Mouse (Mus musculus): ENCODE data around the gene Pcsk5. TPM values are rescaled to one million over a fixed set of nuclear protein-coding genes. Genes with fewer than 3 reads are reported as not detected.

The Pcsk5 gene
- polyA plus RNA-seq, 1 experiment from 2014 or later = 10.0 TPM

DNA sequence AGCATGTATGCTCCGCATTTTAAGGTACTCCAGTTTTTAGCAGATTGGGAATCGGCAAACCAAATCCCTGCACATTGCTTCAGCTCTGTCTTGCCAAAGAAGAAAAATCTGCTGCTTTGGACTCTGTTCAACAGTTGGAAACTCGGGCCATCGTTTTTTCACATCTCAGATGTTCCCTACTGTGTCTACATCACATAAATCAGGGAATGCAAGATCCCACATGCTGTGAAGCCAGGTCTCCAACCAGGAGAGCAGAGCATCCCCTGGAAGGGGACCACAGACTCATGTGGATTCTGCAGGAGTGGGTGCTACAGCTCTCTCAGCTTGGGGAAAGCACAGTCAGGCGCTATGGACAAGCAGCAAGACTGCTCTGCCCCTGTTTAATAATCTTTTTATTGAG lies 18.4 kb downstream of the Pcsk5 start:
- Histone ChIP-seq H3K9ac (ENCODE audit: low read length) (no peak overlapping the region), H3K27ac (ENCODE audit: low read length) (no peak overlapping the region), H3K9me3 (replicated peaks; ENCODE audit: control insufficient read depth, low read length) (no peaks in the 10 kb centered on the region), H3K4me2 (ENCODE audit: low read depth, low read length) (no peak overlapping the region), H3K4me1 (ENCODE audit: control insufficient read depth, insufficient read depth, low read length) (no peaks in the 10 kb centered on the region), H3K36me3 (ENCODE audit: control insufficient read depth, insufficient read depth) (no peaks in the 10 kb centered on the region), H3K4me3 (ENCODE audit: low read length) (no peak overlapping the region), H3K27me3 (ENCODE audit: control insufficient read depth, insufficient read depth, low read length) (no peaks in the 10 kb centered on the region)
- ATAC-seq (replicated peaks; ENCODE audit: extremely low read depth, insufficient read depth, low FRiP score) = no peak
- 74% methylated on average over 5 of the region's 5 CpGs for WGBS

DNA sequence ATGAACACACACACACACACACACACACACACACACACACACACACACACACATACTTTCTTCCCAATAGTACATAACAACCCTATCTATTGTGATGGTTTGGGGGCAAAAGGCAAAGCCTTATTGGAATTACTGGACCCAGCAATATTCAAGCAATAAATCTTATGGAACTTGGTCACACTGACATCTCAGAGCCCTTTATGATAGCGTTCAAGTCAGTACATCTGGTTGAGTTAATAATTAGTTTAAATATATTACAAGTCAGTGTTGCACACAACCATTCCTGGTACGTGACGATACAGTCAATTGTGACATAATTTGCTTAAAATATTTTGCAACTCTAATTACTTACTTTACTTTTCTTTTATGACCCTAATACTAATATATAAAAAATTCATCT lies 22.4 kb downstream of the Pcsk5 start:
- Histone ChIP-seq H3K27ac (ENCODE audit: low read length) (no peak overlapping the region), H3K4me2 (ENCODE audit: low read depth, low read length) (no peak overlapping the region), H3K36me3 (ENCODE audit: control insufficient read depth, insufficient read depth) (no peaks in the 10 kb centered on the region), H3K9ac (ENCODE audit: low read length) (no peak overlapping the region), H3K4me3 (ENCODE audit: low read length) (no peak overlapping the region), H3K27me3 (ENCODE audit: control insufficient read depth, insufficient read depth, low read length) (no peaks in the 10 kb centered on the region), H3K4me1 (ENCODE audit: control insufficient read depth, insufficient read depth, low read length) (0 out of 2 replicates have a peak, but pooled peaks cover 3% of the 10 kb centered on the region), H3K9me3 (replicated peaks; ENCODE audit: control insufficient read depth, low read length) (no peaks in the 10 kb centered on the region)
- no peak for ATAC-seq (replicated peaks; ENCODE audit: extremely low read depth, insufficient read depth, low FRiP score)
- WGBS = 88% methylated on average over 3 of the region's 3 CpGs

DNA sequence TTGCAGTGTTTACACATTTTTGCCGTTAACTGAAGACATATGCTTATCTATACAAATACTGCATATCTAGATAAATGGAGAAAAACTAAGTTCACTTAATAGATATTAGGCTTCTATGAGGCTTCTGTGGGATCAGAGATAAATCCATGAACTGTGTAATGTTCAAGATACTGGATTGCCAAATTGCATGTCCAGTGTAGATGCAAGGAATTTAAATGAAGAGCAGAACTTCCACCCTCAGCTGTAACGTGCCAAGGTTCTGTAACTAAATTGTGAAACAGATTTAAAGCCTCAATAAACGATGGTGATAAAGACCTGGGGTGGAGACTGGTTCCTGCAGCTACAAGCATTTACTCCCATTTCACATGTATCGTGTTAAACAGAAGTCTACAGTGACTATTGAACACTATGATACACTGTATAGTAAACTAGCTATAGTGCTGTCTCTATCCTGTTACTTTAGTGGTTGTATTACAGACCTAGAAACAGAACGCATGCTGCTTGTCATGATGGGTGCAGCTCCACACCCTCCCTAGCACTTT lies 23.9 kb downstream of the Pcsk5 start:
- no peak overlapping the region for H3K4me3 ChIP-seq (ENCODE audit: low read length)
- no peak for ATAC-seq (replicated peaks; ENCODE audit: extremely low read depth, insufficient read depth, low FRiP score)
- 60% methylated on average over 5 of the region's 5 CpGs for WGBS
- H3K27ac ChIP-seq (ENCODE audit: low read length) = no peak overlapping the region
- H3K4me1 ChIP-seq (ENCODE audit: control insufficient read depth, insufficient read depth, low read length) = 0 out of 2 replicates have a peak, but pooled peaks cover 3% of the 10 kb centered on the region
- H3K36me3 ChIP-seq (ENCODE audit: control insufficient read depth, insufficient read depth) = no peaks in the 10 kb centered on the region
- H3K9me3 ChIP-seq (replicated peaks; ENCODE audit: control insufficient read depth, low read length) = no peaks in the 10 kb centered on the region
- no peak overlapping the region for H3K4me2 ChIP-seq (ENCODE audit: low read depth, low read length)
- no peak overlapping the region for H3K9ac ChIP-seq (ENCODE audit: low read length)
- H3K27me3 ChIP-seq (ENCODE audit: control insufficient read depth, insufficient read depth, low read length) = no peaks in the 10 kb centered on the region

DNA sequence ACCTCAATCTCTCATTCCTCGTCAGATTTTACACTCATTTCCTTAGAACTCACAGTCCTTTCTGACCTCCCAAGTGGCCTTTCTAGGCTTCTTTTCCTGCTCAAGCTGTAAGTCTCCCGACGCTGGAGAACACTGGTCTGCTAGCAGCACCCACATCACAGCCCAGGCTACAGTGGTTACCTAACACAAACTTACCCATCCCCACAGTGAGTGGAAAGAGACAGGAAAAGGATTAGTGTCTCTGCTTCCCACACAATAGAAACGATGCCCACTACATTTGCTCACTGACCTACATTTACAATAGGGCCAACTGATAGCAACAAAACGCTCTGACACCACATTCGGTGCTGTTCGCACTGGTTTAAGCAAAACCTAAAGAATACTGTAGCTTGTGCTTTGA lies 24.8 kb downstream of the Pcsk5 start:
- H3K9ac ChIP-seq (ENCODE audit: low read length) = no peak overlapping the region
- no peaks in the 10 kb centered on the region; the same call in 1 of the 2 replicates for H3K9me3 ChIP-seq (replicated peaks; ENCODE audit: control insufficient read depth, low read length)
- no peaks in the 10 kb centered on the region for H3K27me3 ChIP-seq (ENCODE audit: control insufficient read depth, insufficient read depth, low read length)
- H3K27ac ChIP-seq (ENCODE audit: low read length) = no peak overlapping the region
- no peaks in the 10 kb centered on the region for H3K36me3 ChIP-seq (ENCODE audit: control insufficient read depth, insufficient read depth)
- 0 out of 2 replicates have a peak, but pooled peaks cover 3% of the 10 kb centered on the region for H3K4me1 ChIP-seq (ENCODE audit: control insufficient read depth, insufficient read depth, low read length)
- H3K4me2 ChIP-seq (ENCODE audit: low read depth, low read length) = no peak overlapping the region
- ATAC-seq (replicated peaks; ENCODE audit: extremely low read depth, insufficient read depth, low FRiP score) = no peak
- whole genome bisulfite sequencing = 48% methylated on average over 7 of the region's 7 CpGs
- no peak overlapping the region for H3K4me3 ChIP-seq (ENCODE audit: low read length)

DNA sequence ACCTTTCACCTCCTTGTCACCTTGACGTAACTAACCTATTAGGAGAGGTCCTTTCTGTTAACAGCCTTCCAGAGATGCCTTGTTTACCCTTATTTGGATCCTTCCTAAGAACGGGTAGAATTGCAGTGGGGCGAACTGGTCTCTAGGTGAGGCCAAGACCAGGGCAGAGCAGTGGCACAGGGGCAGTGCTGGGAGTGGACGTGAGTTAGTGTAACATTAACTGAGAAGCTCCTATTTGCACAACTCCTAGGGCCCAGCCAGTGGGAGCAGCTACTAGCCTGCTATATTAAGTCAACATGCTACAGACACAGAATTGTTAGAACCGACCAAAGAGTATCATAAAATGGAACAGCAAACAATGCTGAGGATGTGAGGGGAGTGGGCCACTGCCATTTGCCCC lies 30.8 kb downstream of the Pcsk5 start:
- H3K4me2 ChIP-seq (ENCODE audit: low read depth, low read length) = no peak overlapping the region
- H3K9ac ChIP-seq (ENCODE audit: low read length) = no peak overlapping the region
- H3K27ac ChIP-seq (ENCODE audit: low read length) = no peak overlapping the region
- no peak for ATAC-seq (replicated peaks; ENCODE audit: extremely low read depth, insufficient read depth, low FRiP score)
- H3K4me1 ChIP-seq (ENCODE audit: control insufficient read depth, insufficient read depth, low read length) = 0 out of 2 replicates have a peak, but pooled peaks cover 3% of the 10 kb centered on the region
- no peaks in the 10 kb centered on the region; the same call in 1 of the 2 replicates for H3K9me3 ChIP-seq (replicated peaks; ENCODE audit: control insufficient read depth, low read length)
- H3K4me3 ChIP-seq (ENCODE audit: low read length) = no peak overlapping the region
- no peaks in the 10 kb centered on the region for H3K27me3 ChIP-seq (ENCODE audit: control insufficient read depth, insufficient read depth, low read length)
- 81% methylated on average over 5 of the region's 5 CpGs for WGBS
- no peaks in the 10 kb centered on the region for H3K36me3 ChIP-seq (ENCODE audit: control insufficient read depth, insufficient read depth)

DNA sequence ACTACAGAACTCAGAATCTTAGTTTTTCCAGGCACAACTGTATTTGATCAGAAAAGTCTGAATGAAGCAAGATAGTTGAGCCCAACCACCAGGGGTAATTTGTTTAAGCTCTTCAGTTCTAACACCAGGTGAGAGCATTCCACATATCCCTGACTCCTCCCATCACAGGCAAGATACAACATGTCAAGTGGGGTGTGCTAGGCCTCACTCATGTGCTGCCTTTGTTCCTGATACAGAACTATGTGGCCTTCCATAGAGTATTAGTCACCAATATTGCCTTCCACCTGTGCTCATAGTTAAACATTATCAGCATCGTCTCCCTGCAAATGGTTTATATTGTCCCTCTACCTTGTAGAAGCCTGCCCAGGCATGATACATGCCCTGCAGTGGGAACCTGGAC lies 36.6 kb downstream of the Pcsk5 start:
- H3K27me3 ChIP-seq (ENCODE audit: control insufficient read depth, insufficient read depth, low read length) = no peaks in the 10 kb centered on the region
- no peak overlapping the region for H3K4me2 ChIP-seq (ENCODE audit: low read depth, low read length)
- H3K4me3 ChIP-seq (ENCODE audit: low read length) = no peak overlapping the region
- ATAC-seq (replicated peaks; ENCODE audit: extremely low read depth, insufficient read depth, low FRiP score) = no peak
- WGBS = 85% methylated on average over 1 of the region's 1 CpGs
- H3K9ac ChIP-seq (ENCODE audit: low read length) = no peak overlapping the region
- no peaks in the 10 kb centered on the region for H3K36me3 ChIP-seq (ENCODE audit: control insufficient read depth, insufficient read depth)
- no peak overlapping the region for H3K27ac ChIP-seq (ENCODE audit: low read length)
- no peaks in the 10 kb centered on the region for H3K4me1 ChIP-seq (ENCODE audit: control insufficient read depth, insufficient read depth, low read length)
- H3K9me3 ChIP-seq (replicated peaks; ENCODE audit: control insufficient read depth, low read length) = no peaks in the 10 kb centered on the region

DNA sequence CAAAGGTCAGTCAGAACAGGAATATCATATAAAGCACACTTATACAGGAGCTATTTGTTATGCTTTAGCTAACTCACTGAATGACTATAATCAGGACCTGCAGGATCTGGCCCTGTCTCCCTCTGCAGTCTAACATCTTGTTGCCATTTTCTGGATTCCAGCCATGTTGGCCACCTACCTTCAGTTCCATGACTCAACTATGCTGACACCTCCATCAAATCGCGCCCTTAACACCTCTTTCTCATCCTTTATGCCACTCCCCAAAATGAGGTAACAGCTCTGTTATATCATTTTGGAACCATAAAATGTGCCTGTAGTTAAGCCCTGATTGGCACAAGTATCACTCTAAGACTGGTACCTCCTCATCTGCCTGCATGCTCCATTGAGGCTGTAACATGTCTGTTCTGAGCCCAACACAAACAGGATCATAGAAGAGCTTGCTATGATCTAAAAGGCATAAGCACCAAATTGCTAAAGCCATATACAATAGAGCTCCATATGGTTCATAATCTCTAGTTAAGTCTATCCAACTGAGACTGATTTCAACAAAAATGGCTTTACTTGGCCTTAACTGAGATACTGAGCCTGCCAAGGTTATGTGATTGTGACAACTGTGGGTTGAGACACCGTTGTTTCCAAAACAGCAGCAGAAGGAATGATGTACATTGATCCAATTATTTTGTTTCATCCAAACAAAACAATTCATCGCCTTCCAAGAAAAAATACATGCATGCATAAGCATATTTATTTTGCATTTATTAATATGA lies 37.8 kb downstream of the Pcsk5 start:
- 82% methylated on average over 4 of the region's 4 CpGs for WGBS
- Histone ChIP-seq H3K27ac (ENCODE audit: low read length) (no peak overlapping the region), H3K4me2 (ENCODE audit: low read depth, low read length) (no peak overlapping the region), H3K9ac (ENCODE audit: low read length) (no peak overlapping the region), H3K9me3 (replicated peaks; ENCODE audit: control insufficient read depth, low read length) (no peaks in the 10 kb centered on the region), H3K27me3 (ENCODE audit: control insufficient read depth, insufficient read depth, low read length) (no peaks in the 10 kb centered on the region), H3K4me1 (ENCODE audit: control insufficient read depth, insufficient read depth, low read length) (no peaks in the 10 kb centered on the region), H3K36me3 (ENCODE audit: control insufficient read depth, insufficient read depth) (no peaks in the 10 kb centered on the region), H3K4me3 (ENCODE audit: low read length) (no peak overlapping the region)
- ATAC-seq (replicated peaks; ENCODE audit: extremely low read depth, insufficient read depth, low FRiP score) = no peak

DNA sequence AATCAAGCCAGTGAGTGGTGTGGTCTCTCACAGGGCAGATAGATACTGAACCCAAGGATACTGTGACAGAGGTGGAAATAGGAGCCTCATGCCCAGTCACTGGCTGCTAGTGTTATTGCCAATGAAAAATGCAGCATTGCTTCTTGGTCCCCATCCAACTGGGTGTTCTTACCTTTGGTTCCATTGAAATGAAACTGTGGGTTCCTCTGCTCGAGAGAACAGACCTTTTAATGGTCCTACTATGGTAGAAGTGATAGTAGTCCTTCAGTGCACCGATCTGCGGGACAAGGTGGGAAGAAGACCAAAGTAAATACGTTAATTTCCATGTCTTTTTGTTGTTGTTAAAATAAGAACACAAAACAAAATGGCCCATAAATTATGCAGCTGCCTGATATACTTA lies 44.0 kb downstream of the Pcsk5 start:
- ATAC-seq (replicated peaks; ENCODE audit: extremely low read depth, insufficient read depth, low FRiP score) = no peak
- no peak overlapping the region for H3K9ac ChIP-seq (ENCODE audit: low read length)
- no peak overlapping the region for H3K4me3 ChIP-seq (ENCODE audit: low read length)
- H3K9me3 ChIP-seq (replicated peaks; ENCODE audit: control insufficient read depth, low read length) = no peaks in the 10 kb centered on the region
- 88% methylated on average over 4 of the region's 4 CpGs for WGBS
- no peaks in the 10 kb centered on the region for H3K4me1 ChIP-seq (ENCODE audit: control insufficient read depth, insufficient read depth, low read length)
- no peaks in the 10 kb centered on the region for H3K27me3 ChIP-seq (ENCODE audit: control insufficient read depth, insufficient read depth, low read length)
- H3K36me3 ChIP-seq (ENCODE audit: control insufficient read depth, insufficient read depth) = no peaks in the 10 kb centered on the region
- no peak overlapping the region for H3K27ac ChIP-seq (ENCODE audit: low read length)
- no peak overlapping the region for H3K4me2 ChIP-seq (ENCODE audit: low read depth, low read length)

DNA sequence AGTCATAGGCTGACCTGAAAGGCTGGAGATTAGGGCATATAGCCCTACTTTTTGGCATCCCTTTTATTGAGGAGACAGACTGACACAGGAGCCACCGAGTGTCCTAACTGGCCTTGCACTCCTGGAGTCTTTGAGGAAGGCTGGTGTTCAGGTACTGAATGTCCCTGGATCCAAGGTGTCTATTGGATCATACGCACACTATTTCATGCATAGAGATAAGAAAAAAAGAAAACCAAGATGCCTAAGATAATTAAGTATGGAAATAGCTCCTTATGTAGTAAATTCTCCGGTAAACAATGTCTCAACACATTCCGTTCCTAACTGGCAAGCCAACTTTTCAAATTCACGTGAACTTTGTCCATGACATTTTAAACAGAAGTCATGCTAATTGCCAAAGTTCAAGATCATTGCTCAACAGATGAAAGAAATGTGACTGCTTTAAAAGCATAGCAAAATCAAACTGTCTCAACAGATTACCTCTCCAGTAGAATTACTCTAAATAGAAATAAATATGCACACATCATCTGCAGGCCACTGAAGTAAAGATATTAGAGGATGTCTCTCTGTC lies 45.9 kb downstream of the Pcsk5 start:
- no peak for ATAC-seq (replicated peaks; ENCODE audit: extremely low read depth, insufficient read depth, low FRiP score)
- Histone ChIP-seq H3K4me3 (ENCODE audit: low read length) (no peak overlapping the region), H3K4me1 (ENCODE audit: control insufficient read depth, insufficient read depth, low read length) (no peaks in the 10 kb centered on the region), H3K27ac (ENCODE audit: low read length) (no peak overlapping the region), H3K4me2 (ENCODE audit: low read depth, low read length) (no peak overlapping the region), H3K36me3 (ENCODE audit: control insufficient read depth, insufficient read depth) (no peaks in the 10 kb centered on the region), H3K27me3 (ENCODE audit: control insufficient read depth, insufficient read depth, low read length) (no peaks in the 10 kb centered on the region), H3K9me3 (replicated peaks; ENCODE audit: control insufficient read depth, low read length) (no peaks in the 10 kb centered on the region), H3K9ac (ENCODE audit: low read length) (no peak overlapping the region)
- WGBS = 86% methylated on average over 5 of the region's 5 CpGs

Data from heart, embryonic 16.5 days (tissue).